Mouse (Mus musculus): ENCODE results near the gene Cdca4. TPM values are rescaled to one million over a fixed set of nuclear protein-coding genes. Genes with fewer than 3 reads are reported as not detected.
"Not testable (repeated sequence)": the region's sequence is repeated elsewhere in the genome, so short reads cannot be mapped to it uniquely, and the experiment has no call there.

Gene Cdca4
- polyA plus RNA-seq, 1 experiment: 124 TPM

DNA sequence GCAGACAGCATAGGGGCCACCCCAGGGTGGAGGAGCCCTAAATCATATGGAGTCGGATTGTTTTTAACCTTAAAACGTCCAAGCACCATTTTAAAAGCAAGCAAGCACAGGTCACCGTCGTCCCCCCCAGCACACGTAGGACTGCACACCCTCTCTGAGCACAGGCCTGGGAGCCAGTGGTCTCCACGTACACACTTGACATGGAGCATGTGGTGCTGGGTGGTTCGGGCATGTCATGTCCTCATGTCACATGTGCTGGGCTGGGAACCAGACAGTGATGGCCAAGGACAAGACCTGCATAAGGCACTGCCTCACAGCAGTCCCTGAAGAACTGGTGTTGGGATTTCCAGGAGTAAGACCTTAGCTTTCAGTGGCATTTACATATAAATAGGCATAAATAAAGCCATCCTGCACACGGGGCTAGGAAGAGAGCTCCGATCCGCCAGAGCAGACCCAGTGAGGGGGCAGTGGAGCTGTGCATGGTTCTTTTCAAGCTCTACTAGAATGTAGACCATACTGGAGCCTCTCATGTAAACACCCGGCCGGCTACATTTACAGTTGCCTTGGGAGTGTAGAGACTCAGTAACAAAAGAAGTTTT is 8.7 kb downstream of the Cdca4 start:
- TF ChIP-seq POLR2A (IDR thresholded peaks at IDR 0.05; ENCODE audit: control insufficient read depth, extremely low read depth, insufficient read depth, low read length, poor library complexity) (no peak), CTCF (IDR thresholded peaks at IDR 0.05; ENCODE audit: borderline replicate concordance, control insufficient read depth, extremely low read depth, insufficient read depth, low read length, poor library complexity) (no peak)
- H3K36me3 ChIP-seq (ENCODE audit: control insufficient read depth, insufficient read depth, low read length): peaks cover 38% of the 10 kb centered on the region
- WGBS: 94% methylated on average over 12 of the region's 12 CpGs
- no peak overlapping the region for H3K4me3 ChIP-seq (ENCODE audit: control insufficient read depth, insufficient read depth, low read length)
- no peak overlapping the region for H3K27ac ChIP-seq (ENCODE audit: control insufficient read depth, insufficient read depth, low read length)
- no peaks in the 10 kb centered on the region for H3K27me3 ChIP-seq (ENCODE audit: control insufficient read depth, insufficient read depth, low read length)
- no peak for DNase-seq
- H3K4me1 ChIP-seq (replicated peaks; ENCODE audit: control insufficient read depth, insufficient read depth, low read length): peaks cover 34% of the 10 kb centered on the region

DNA sequence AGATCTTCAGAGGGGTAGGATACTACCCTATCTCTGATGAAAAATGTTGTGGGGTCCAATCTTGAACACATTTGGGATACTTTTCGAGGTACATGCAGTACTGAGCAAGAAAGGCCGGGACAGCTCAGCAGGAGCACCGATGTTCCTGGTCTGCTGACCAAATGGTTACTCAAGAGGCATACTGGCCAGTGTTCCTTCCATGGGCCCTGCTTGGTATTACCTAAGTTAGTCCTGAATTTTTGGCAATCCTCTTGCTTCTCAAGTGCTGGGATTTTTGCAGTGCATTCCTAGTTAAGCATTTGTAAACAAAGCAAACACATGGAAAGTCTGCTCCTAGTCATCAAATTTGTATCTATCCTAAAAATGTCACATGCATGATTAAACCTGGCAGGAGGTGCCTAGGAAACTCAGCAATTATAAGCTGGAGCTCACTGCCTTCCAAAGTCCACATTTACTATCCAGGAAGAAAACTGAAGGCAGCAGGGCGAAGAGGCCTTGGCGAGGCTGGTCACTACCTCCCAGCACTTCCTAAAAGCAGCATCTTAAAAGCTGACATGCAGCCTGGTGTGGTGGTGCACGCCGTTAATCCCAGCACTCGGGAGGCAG is 10.1 kb downstream of the Cdca4 start:
- Histone ChIP-seq H3K4me1 (replicated peaks; ENCODE audit: control insufficient read depth, insufficient read depth, low read length) (peaks cover 32% of the 10 kb centered on the region), H3K4me3 (ENCODE audit: control insufficient read depth, insufficient read depth, low read length) (no peak overlapping the region), H3K36me3 (ENCODE audit: control insufficient read depth, insufficient read depth, low read length) (peaks cover 38% of the 10 kb centered on the region), H3K27ac (ENCODE audit: control insufficient read depth, insufficient read depth, low read length) (no peak overlapping the region), H3K27me3 (ENCODE audit: control insufficient read depth, insufficient read depth, low read length) (no peaks in the 10 kb centered on the region)
- TF ChIP-seq POLR2A (IDR thresholded peaks at IDR 0.05; ENCODE audit: control insufficient read depth, extremely low read depth, insufficient read depth, low read length, poor library complexity) (no peak), CTCF (IDR thresholded peaks at IDR 0.05; ENCODE audit: borderline replicate concordance, control insufficient read depth, extremely low read depth, insufficient read depth, low read length, poor library complexity) (no peak)
- DNase-seq: no peak
- 95% methylated on average over 8 of the region's 8 CpGs for WGBS

DNA sequence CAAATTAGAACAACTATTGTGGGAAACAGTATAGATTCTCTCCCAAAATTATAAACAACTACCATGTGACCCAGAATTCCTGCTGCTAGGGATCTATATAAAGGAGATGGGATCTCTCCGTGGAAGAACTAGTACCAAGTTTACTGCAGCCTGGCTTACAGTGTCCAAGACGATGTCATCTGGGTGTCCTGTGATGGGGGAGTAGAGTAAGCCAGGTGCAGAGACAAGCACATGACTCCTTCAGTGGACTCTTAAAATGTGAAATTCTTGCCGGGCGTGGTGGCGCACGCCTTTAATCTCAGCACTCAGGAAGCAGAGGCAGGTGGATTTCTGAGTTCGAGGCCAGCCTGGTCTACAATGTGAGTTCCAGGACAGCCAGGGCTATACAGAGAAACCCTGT is 12.4 kb downstream of the Cdca4 start:
- not testable (repeated sequence) for H3K27me3 ChIP-seq (ENCODE audit: control insufficient read depth, insufficient read depth, low read length); DNase-seq; H3K4me3 ChIP-seq (ENCODE audit: control insufficient read depth, insufficient read depth, low read length)
- 82% methylated on average over 7 of the region's 7 CpGs for WGBS
- peaks cover 17% of the 10 kb centered on the region for H3K4me1 ChIP-seq (replicated peaks; ENCODE audit: control insufficient read depth, insufficient read depth, low read length)
- peak overlapping the region; percentile 88 for H3K27ac ChIP-seq (ENCODE audit: control insufficient read depth, insufficient read depth, low read length)
- H3K36me3 ChIP-seq (ENCODE audit: control insufficient read depth, insufficient read depth, low read length): peaks cover 36% of the 10 kb centered on the region

DNA sequence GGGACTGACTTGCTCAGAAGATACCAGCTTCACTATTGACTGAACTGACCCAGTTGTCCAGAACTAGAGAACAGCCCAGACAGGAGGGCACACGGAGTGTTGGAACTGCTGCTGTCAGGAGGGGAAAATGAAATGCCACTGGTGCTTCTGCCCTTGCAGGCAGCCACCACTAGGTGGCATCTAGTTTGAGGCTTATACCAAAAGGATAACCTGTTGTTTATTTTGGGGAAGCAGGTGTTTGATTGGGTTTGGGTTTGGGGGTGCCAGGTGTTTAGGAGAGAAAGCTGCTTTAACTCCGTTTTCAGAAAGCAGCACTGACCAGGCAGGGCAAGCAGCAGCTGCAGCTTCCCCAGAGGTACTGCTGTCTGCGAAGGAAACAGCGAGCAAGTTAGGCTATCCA is 12.9 kb downstream of the Cdca4 start:
- Histone ChIP-seq H3K27me3 (ENCODE audit: control insufficient read depth, insufficient read depth, low read length) (no peaks in the 10 kb centered on the region), H3K4me1 (replicated peaks; ENCODE audit: control insufficient read depth, insufficient read depth, low read length) (peaks cover 11% of the 10 kb centered on the region), H3K27ac (ENCODE audit: control insufficient read depth, insufficient read depth, low read length) (peak overlapping the region; percentile 88), H3K36me3 (ENCODE audit: control insufficient read depth, insufficient read depth, low read length) (peaks cover 31% of the 10 kb centered on the region), H3K4me3 (ENCODE audit: control insufficient read depth, insufficient read depth, low read length) (no peak overlapping the region)
- TF ChIP-seq CTCF (IDR thresholded peaks at IDR 0.05; ENCODE audit: borderline replicate concordance, control insufficient read depth, extremely low read depth, insufficient read depth, low read length, poor library complexity): peak; percentile 64; the same call in 1 of the 2 replicates
- TF ChIP-seq POLR2A (IDR thresholded peaks at IDR 0.05; ENCODE audit: control insufficient read depth, extremely low read depth, insufficient read depth, low read length, poor library complexity): 0 out of 2 replicates have a peak, but pooled peaks have one; percentile 20
- DNase-seq: peak; percentile 79
- WGBS: 27% methylated on average over 4 of the region's 4 CpGs

DNA sequence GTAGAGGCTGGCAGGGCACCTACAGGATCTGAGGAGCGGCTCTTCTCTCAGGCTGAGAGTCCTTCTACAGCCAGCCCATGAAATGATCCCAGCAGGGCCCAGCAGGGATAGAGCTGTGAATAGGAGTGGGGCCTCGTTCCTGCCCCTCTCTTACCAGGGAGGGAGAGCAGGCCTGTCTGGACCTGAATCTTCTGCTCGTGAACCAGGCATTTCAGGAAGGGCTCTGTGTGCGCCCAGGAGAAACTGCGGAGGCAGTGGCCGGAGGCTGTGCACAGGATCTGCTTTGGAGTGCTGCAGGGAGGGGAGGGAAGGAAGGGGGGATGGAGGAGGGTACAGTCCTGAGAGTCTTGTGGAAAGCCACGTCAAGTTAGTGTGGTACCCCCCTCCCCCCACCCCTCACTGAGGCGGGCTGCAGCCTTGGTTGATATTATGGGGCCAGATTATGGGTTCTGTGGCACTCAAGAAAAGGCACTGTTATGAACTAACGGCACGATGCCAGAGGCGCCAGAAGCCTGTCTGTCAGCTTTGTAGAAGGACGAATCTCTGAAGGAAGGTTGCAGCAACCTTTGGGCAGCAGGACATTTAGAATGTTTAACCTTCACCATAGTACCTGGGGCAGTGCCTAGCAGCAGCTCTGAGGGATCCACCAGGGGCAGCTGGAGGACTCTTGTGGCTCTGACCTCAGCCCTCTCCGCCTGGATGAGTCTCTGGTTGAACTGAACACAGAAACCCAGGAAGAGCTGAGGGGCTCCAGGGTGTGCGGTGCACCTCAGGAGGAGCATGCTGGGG is 14.3 kb downstream of the Cdca4 start:
- Histone ChIP-seq H3K4me1 (replicated peaks; ENCODE audit: control insufficient read depth, insufficient read depth, low read length) (peaks cover 10% of the 10 kb centered on the region), H3K27me3 (ENCODE audit: control insufficient read depth, insufficient read depth, low read length) (no peaks in the 10 kb centered on the region), H3K4me3 (ENCODE audit: control insufficient read depth, insufficient read depth, low read length) (no peak overlapping the region), H3K27ac (ENCODE audit: control insufficient read depth, insufficient read depth, low read length) (no peak overlapping the region), H3K36me3 (ENCODE audit: control insufficient read depth, insufficient read depth, low read length) (peaks cover 17% of the 10 kb centered on the region)
- DNase-seq: no peak
- 95% methylated on average over 14 of the region's 14 CpGs for WGBS
- no peak for TF ChIP-seq POLR2A (IDR thresholded peaks at IDR 0.05; ENCODE audit: control insufficient read depth, extremely low read depth, insufficient read depth, low read length, poor library complexity)
- TF ChIP-seq CTCF (IDR thresholded peaks at IDR 0.05; ENCODE audit: borderline replicate concordance, control insufficient read depth, extremely low read depth, insufficient read depth, low read length, poor library complexity): no peak

DNA sequence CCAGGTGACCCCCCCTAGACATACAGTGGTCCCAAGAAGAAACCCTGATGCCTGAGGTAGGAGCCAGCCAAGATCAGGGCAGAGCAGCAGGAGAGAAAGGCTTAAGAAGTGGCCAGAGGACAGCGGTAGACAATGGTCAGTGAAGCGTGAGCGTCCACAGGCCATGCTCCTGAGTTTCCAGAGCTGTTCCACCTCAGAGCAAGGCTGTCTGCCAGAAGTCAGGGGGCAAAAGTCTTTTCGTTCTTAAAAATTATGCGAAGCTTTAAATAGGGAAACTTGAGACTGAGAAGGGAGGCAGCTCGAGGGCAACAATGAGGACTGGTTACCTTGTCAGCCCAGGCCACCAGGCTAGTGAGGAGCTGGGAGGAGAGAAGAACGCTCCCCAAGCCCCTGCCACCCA is 15.9 kb downstream of the Cdca4 start:
- TF ChIP-seq POLR2A (IDR thresholded peaks at IDR 0.05; ENCODE audit: control insufficient read depth, extremely low read depth, insufficient read depth, low read length, poor library complexity): no peak
- no peak for TF ChIP-seq CTCF (IDR thresholded peaks at IDR 0.05; ENCODE audit: borderline replicate concordance, control insufficient read depth, extremely low read depth, insufficient read depth, low read length, poor library complexity)
- DNase-seq: no peak
- 95% methylated on average over 7 of the region's 7 CpGs for WGBS
- no peak overlapping the region for H3K27ac ChIP-seq (ENCODE audit: control insufficient read depth, insufficient read depth, low read length)
- H3K36me3 ChIP-seq (ENCODE audit: control insufficient read depth, insufficient read depth, low read length): peaks cover 2% of the 10 kb centered on the region
- peaks cover 21% of the 10 kb centered on the region for H3K4me1 ChIP-seq (replicated peaks; ENCODE audit: control insufficient read depth, insufficient read depth, low read length)
- H3K4me3 ChIP-seq (ENCODE audit: control insufficient read depth, insufficient read depth, low read length): no peak overlapping the region
- H3K27me3 ChIP-seq (ENCODE audit: control insufficient read depth, insufficient read depth, low read length): peaks cover 4% of the 10 kb centered on the region; the same call in 1 of the 2 replicates

All from thymus, adult 2 months (tissue).